Mouse (Mus musculus): ENCODE measurements at regions not wholly inside any gene's neighbourhood (a gene's known extent, or its start where the extent isn't known, plus 50 kb on each side); places are given as distances from the start of the nearest gene placed in this dataset.

DNA sequence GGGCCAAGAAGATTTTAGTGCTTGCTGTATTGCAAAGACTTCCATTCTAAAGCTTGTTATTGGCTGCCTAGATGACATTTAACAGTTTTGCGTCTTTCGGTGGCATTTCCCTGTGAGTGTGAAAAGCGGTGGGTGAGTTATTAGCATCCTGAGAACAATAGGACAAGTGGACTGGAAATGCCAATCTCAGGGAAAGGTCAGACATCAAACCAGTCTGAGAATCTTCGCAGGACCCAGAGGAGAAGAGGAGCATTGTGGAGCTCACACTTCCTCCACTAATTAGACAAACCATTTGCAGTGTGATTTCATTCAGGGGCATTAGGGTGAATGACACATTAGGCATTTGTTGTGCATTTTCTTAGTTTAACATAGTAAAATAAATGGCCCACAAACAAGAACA lies 719.5 kb upstream of the Tmem132c start:
- ATAC-seq (ENCODE audit: insufficient read depth, low read depth), result no peak
- 66% methylated on average over 4 of the region's 4 CpGs for WGBS
- H3K36me3 ChIP-seq (replicated peaks; ENCODE audit: control insufficient read depth, insufficient read depth, low read length), result no peaks in the 10 kb centered on the region
- H3K4me1 ChIP-seq (ENCODE audit: control insufficient read depth, insufficient read depth), result no peaks in the 10 kb centered on the region
- no peaks in the 10 kb centered on the region for H3K27me3 ChIP-seq (ENCODE audit: control insufficient read depth, insufficient read depth, low read length)
- no peak for DNase-seq (ENCODE audit: low spot score)
- H3K4me3 ChIP-seq (ENCODE audit: low read depth, low read length), result no peak overlapping the region
- H3K4me2 ChIP-seq (ENCODE audit: low read depth, low read length), result no peak overlapping the region
- no peak for TF ChIP-seq EP300 (IDR thresholded peaks at IDR 0.05; ENCODE audit: low read depth)
- H3K9ac ChIP-seq (replicated peaks; ENCODE audit: low read depth, low read length), result no peak overlapping the region
- no peak overlapping the region for H3K27ac ChIP-seq (ENCODE audit: low read depth)
- H3K9me3 ChIP-seq (replicated peaks; ENCODE audit: control insufficient read depth, low read length), result no peaks in the 10 kb centered on the region

DNA sequence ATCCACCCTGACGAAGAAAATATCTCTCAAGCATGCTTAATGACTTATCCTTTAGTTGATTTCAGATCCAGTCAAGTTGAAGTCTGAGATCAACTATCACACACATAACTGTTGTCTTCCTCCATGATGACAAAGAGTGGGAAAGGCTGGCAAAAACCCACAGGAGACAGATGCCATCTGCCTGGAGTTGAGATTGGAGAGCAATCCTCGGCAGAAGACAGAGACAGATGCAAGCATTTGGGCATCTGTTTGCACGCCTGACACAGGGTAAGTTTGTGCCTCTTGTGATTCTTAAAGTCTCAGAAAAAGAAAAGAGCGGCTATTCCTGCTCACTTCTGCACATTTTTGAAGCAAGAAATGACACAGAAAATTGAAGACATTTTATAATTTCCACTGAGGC lies 715.7 kb upstream of the Tmem132c start:
- DNase-seq (ENCODE audit: low spot score), result no peak
- WGBS, result 65% methylated on average over 4 of the region's 4 CpGs
- TF ChIP-seq CTCF (IDR thresholded peaks at IDR 0.05; ENCODE audit: low read depth) (no peak), EP300 (IDR thresholded peaks at IDR 0.05; ENCODE audit: low read depth) (no peak)
- Histone ChIP-seq H3K4me3 (ENCODE audit: low read depth, low read length) (no peak overlapping the region), H3K36me3 (replicated peaks; ENCODE audit: control insufficient read depth, insufficient read depth, low read length) (no peaks in the 10 kb centered on the region), H3K4me2 (ENCODE audit: low read depth, low read length) (no peak overlapping the region), H3K9me3 (replicated peaks; ENCODE audit: control insufficient read depth, low read length) (no peaks in the 10 kb centered on the region), H3K9ac (replicated peaks; ENCODE audit: low read depth, low read length) (no peak overlapping the region), H3K4me1 (ENCODE audit: control insufficient read depth, insufficient read depth) (no peaks in the 10 kb centered on the region), H3K27ac (ENCODE audit: low read depth) (no peak overlapping the region), H3K27me3 (ENCODE audit: control insufficient read depth, insufficient read depth, low read length) (no peaks in the 10 kb centered on the region)
- no peak for ATAC-seq (ENCODE audit: insufficient read depth, low read depth)

DNA sequence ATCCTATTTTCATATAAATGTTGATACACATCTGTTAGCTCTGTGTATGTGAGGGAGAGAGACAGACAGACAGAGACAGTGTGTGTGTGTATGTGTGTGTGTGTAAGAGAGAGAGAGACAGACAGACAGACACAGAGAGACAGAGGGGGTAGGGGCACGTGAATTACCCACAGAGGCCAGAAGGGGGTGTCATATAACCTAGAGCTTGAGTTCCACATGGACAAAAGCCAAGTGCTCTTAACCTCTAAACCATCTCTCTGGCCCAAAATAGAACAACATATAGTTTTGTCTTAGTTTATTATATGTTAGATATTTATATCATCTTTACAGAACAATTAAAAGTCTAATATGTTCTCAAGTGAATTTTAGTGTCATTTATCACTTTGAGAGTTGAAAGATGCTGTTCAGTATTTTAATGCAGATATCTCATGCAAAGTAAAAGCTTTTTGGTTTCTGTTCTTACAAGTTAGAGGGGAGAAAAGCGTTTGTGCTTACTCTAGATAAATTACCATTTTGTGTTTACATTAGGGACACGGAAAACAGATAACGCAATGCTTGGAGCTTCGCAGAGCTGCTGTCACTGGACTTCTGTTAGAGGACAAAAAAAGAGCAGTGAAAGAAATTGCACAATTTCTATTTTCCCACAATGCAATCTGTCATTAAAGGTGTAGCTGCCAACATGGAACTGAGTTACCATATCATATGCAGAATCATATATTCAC lies 710.6 kb upstream of the Tmem132c start:
- ATAC-seq (ENCODE audit: insufficient read depth, low read depth), result no peak
- no peak overlapping the region for H3K4me2 ChIP-seq (ENCODE audit: low read depth, low read length)
- no peaks in the 10 kb centered on the region for H3K27me3 ChIP-seq (ENCODE audit: control insufficient read depth, insufficient read depth, low read length)
- WGBS, result 39% methylated on average over 5 of the region's 5 CpGs
- H3K9ac ChIP-seq (replicated peaks; ENCODE audit: low read depth, low read length), result no peak overlapping the region
- no peak overlapping the region for H3K4me3 ChIP-seq (ENCODE audit: low read depth, low read length)
- no peaks in the 10 kb centered on the region for H3K9me3 ChIP-seq (replicated peaks; ENCODE audit: control insufficient read depth, low read length)
- no peaks in the 10 kb centered on the region for H3K4me1 ChIP-seq (ENCODE audit: control insufficient read depth, insufficient read depth)
- H3K27ac ChIP-seq (ENCODE audit: low read depth), result no peak overlapping the region
- TF ChIP-seq CTCF (IDR thresholded peaks at IDR 0.05; ENCODE audit: low read depth) (no peak), EP300 (IDR thresholded peaks at IDR 0.05; ENCODE audit: low read depth) (no peak)
- H3K36me3 ChIP-seq (replicated peaks; ENCODE audit: control insufficient read depth, insufficient read depth, low read length), result no peaks in the 10 kb centered on the region
- no peak for DNase-seq (ENCODE audit: low spot score)

DNA sequence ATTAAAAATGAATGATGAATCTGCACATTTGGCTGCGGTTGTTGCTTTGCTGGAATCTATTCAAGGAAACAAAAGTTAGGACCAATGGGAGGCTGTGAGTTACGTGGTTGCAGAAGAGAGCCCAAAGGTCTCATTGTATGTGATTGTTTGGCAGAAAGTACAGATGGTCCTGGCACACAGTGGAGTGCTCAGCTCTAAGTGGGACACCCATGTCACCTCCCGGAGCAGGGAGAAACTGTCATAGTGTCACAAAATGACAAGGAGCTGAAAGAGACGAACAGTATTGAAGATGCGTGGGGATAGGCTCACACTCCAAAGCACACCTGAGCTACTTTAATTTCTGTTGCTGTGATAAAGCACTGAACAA lies 710.1 kb upstream of the Tmem132c start:
- 75% methylated on average over 5 of the region's 5 CpGs for WGBS
- H3K9me3 ChIP-seq (replicated peaks; ENCODE audit: control insufficient read depth, low read length), result no peaks in the 10 kb centered on the region
- H3K36me3 ChIP-seq (replicated peaks; ENCODE audit: control insufficient read depth, insufficient read depth, low read length), result no peaks in the 10 kb centered on the region
- H3K27ac ChIP-seq (ENCODE audit: low read depth), result no peak overlapping the region
- TF ChIP-seq EP300 (IDR thresholded peaks at IDR 0.05; ENCODE audit: low read depth) (no peak), CTCF (IDR thresholded peaks at IDR 0.05; ENCODE audit: low read depth) (no peak)
- ATAC-seq (ENCODE audit: insufficient read depth, low read depth), result no peak
- H3K4me1 ChIP-seq (ENCODE audit: control insufficient read depth, insufficient read depth), result no peaks in the 10 kb centered on the region
- DNase-seq (ENCODE audit: low spot score), result no peak
- H3K4me3 ChIP-seq (ENCODE audit: low read depth, low read length), result no peak overlapping the region
- no peak overlapping the region for H3K9ac ChIP-seq (replicated peaks; ENCODE audit: low read depth, low read length)
- no peak overlapping the region for H3K4me2 ChIP-seq (ENCODE audit: low read depth, low read length)
- no peaks in the 10 kb centered on the region for H3K27me3 ChIP-seq (ENCODE audit: control insufficient read depth, insufficient read depth, low read length)

GRCm38 (mm10) chr5:126531975-126532374 lies 709.6 kb upstream of the Tmem132c start:
- TF ChIP-seq CTCF (IDR thresholded peaks at IDR 0.05; ENCODE audit: low read depth), result no peak
- no peak for TF ChIP-seq EP300 (IDR thresholded peaks at IDR 0.05; ENCODE audit: low read depth)
- Histone ChIP-seq H3K27me3 (ENCODE audit: control insufficient read depth, insufficient read depth, low read length) (no peaks in the 10 kb centered on the region), H3K36me3 (replicated peaks; ENCODE audit: control insufficient read depth, insufficient read depth, low read length) (no peaks in the 10 kb centered on the region), H3K4me2 (ENCODE audit: low read depth, low read length) (no peak overlapping the region), H3K9me3 (replicated peaks; ENCODE audit: control insufficient read depth, low read length) (no peaks in the 10 kb centered on the region), H3K27ac (ENCODE audit: low read depth) (no peak overlapping the region), H3K4me1 (ENCODE audit: control insufficient read depth, insufficient read depth) (no peaks in the 10 kb centered on the region), H3K4me3 (ENCODE audit: low read depth, low read length) (no peak overlapping the region), H3K9ac (replicated peaks; ENCODE audit: low read depth, low read length) (no peak overlapping the region)
- DNase-seq (ENCODE audit: low spot score) (no peak), ATAC-seq (ENCODE audit: insufficient read depth, low read depth) (no peak)
- WGBS, result 83% methylated on average over 1 of the region's 1 CpGs

DNA sequence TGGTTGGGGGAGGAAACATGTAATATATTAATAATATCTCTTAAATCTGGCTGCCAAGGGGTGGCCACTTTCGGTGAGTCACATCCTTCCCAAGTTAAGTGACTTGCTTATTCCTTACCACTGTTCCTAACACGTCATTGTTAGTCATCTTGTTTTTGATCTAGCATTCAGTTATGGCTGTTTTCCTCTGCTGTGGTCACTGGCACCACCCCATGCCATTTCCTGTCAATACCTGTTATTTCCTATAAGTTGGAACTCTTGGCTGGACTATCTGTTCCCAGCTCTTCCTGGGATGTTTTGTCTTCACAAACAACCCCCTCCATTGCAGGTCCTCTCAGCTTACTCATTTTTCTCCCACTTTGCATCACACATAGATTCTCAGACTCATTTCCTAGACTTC lies 703.5 kb upstream of the Tmem132c start:
- no peaks in the 10 kb centered on the region for H3K9me3 ChIP-seq (replicated peaks; ENCODE audit: control insufficient read depth, low read length)
- no peak overlapping the region for H3K4me2 ChIP-seq (ENCODE audit: low read depth, low read length)
- no peaks in the 10 kb centered on the region for H3K4me1 ChIP-seq (ENCODE audit: control insufficient read depth, insufficient read depth)
- 44% methylated on average over 2 of the region's 2 CpGs for WGBS
- H3K9ac ChIP-seq (replicated peaks; ENCODE audit: low read depth, low read length), result no peak overlapping the region
- H3K27me3 ChIP-seq (ENCODE audit: control insufficient read depth, insufficient read depth, low read length), result no peaks in the 10 kb centered on the region
- H3K4me3 ChIP-seq (ENCODE audit: low read depth, low read length), result no peak overlapping the region
- no peaks in the 10 kb centered on the region for H3K36me3 ChIP-seq (replicated peaks; ENCODE audit: control insufficient read depth, insufficient read depth, low read length)
- DNase-seq (ENCODE audit: low spot score) (no peak), ATAC-seq (ENCODE audit: insufficient read depth, low read depth) (no peak)
- H3K27ac ChIP-seq (ENCODE audit: low read depth), result no peak overlapping the region
- no peak for TF ChIP-seq EP300 (IDR thresholded peaks at IDR 0.05; ENCODE audit: low read depth)
- TF ChIP-seq CTCF (IDR thresholded peaks at IDR 0.05; ENCODE audit: low read depth), result no peak
